Mouse (Mus musculus): Measurements from ENCODE around the gene Edem2. TPM values are rescaled to one million over a fixed set of nuclear protein-coding genes. Genes with fewer than 3 reads are reported as not detected.

Edem2 gene
- 63.7 and 66.7 TPM in 2 replicates for polyA plus RNA-seq (2012; rRNA removed)

DNA sequence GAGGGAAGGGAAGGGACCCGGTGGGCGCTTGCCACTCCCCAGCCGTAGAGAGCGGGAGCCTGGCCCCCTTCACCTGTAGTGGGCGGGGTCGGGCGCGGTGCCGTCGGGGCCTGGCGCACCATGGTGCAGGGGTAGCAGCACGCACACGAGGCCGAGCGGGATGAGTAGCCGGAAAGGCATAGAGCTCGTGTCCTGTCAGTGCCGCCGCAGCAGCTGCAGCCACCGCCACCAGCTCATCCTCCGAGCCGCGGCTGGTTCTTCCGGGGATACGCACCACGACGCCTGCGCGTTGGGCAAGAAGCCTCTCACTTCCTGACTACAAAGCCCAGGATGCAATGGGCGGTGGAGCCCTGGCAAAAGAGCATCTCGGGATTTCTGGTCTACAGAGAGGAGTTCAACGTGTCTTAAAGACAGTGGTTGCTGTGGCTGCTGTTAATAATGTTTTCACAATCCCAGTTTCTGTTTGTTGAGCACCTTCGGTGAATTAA lies at the start of gene Edem2:
Gene Edem2, minus strand, starts transcription at position 318 of the 488 bp plus-strand sequence.

DNA sequence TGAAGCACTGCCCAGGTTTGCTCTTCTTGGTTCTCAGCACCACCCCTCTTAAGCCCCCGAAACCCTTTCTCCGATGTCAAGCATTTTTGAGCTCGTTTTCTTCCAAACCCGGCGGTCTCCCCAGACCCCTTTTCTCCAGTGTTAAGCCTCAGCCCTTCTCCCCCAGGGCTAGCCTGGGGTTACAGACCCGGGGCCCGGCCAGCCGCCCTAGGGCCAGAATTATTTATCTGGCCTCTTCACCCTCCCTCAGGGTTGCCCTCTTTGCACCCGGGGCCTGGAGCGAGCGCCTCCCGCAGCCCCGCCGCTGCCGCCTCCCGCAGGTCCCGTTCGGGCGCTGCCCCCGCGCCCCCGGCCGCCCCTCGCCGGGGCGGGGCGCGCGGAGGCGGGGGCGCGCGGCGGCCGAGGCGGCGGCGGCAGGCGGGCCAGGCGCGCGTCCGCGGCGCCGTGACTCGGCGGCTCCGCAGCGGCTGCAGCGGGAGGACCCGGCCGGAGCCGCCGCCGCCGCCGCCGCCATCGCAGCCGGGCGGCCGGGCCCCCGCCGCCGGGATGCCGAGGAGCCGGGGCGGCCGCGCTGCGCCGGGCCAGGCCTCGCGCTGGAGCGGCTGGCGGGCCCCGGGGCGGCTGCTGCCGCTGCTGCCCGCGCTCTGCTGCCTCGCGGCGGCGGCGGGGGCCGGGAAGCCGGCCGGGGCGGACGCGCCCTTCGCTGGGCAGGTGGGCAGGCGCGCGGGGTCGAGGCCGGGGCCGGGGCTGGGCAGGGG lies 45.8 kb upstream of the Edem2 start, which contains the start of gene Mmp24:
Gene Mmp24, plus strand, starts transcription at position 416 of the 758 bp plus-strand sequence.

DNA sequence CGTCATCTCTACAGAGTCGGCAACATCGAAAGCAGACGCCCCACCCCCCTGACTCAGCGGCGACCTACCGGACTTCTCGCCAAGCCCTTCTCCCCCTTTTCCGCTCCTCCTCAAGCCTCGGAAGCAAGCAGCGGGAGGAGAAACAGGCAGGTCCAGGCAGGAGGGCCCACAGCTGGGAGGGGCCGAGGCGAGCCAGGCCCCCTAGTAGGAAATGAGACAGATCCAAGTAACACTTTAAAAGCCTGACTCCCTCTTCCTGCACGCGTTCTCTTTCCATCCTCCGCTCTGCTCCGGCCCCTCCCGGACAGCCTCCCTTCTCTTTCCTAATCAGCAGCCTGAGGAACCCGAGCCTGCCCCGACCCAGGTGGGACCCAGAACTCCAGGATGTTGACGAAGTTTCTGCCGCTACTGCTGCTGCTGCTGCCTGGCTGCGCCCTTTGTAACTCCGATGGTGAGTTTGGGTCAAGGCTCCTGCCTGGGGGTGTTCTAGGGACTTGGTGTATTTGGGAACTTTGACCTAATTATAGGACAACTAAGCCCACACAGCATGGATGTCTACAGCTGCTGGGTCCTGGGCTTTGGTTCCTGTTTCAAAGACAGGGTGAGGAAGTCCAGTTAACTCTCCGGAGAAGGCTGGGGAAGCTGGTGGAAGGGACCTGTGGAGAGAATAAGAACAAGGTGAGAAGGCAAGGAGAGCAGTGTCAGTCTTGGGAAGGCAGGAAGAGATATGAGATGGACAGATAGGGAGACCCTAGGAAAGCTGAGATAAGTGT lies 21.9 kb upstream of the Edem2 start, which contains the start of gene Procr:
Gene Procr, plus strand, starts transcription at position 104 of the 773 bp plus-strand sequence.

GRCm38 (mm10) chr2:155735766-155736165 lies 6.5 kb upstream of the Edem2 start, which contains the start of gene Gm17581:
Gm17581 (minus strand) TSS chr2:155735866.

DNA sequence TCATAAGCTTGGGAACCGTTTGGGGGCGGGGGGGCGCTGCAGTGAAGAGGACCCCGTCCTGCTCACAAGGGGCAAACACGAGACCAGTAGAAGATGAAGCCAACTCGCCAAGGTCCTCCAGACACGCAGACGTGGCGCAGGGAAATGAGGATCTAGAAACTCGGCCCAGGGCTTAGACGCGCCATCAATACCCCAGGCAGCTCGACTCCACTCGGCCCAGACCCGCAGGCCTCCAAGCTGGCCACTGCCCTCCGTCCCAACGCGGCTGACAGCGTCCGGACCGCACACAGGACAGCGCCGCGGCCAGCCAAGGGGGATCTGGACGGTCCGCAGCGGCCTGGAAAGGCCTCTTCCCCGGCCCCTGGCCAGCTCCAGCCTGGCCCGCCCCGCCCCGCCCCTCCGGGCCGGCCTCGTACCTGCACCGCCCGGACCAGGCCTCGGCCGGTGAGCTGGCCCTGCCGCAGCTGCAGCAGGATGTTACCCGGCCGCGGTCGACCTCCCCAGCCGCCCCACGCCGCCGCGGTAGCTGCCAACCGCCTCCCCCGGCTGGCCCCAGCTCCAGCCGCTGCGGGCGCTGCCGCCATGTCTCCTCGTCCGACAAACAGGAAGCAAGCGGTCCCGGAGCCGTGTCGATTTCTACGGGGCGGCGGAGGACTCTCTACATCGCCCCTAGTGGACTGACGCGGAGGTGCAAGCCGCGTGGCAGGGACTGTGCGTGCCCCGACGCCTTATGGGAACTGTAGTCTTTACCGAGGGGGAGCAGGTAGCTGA lies 37.4 kb downstream of the Edem2 start, which contains the start of gene Trpc4ap:
Gene Trpc4ap, minus strand, starts transcription at position 662 of the 771 bp plus-strand sequence.

Other genes starting within 250 kb of the Edem2 start
- gene Acss2, start 211.5 kb downstream of the Edem2 start, polyA plus RNA-seq (2012; rRNA removed): 27.5 and 28.7 TPM in 2 replicates
- 118 and 132 TPM in 2 replicates for gene Ggt7, start 211.2 kb downstream of the Edem2 start, polyA plus RNA-seq (2012; rRNA removed)
- 11.1 and 11.4 TPM in 2 replicates for gene Gss, start 136.7 kb downstream of the Edem2 start, polyA plus RNA-seq (2012; rRNA removed)
- 0.57 and 3.9 TPM in 2 replicates for gene Myh7b, start 118.3 kb downstream of the Edem2 start, polyA plus RNA-seq (2012; rRNA removed)
- gene Trpc4ap, start 37.1 kb downstream of the Edem2 start, polyA plus RNA-seq (2012; rRNA removed): 175 and 185 TPM in 2 replicates
- gene Gm17581, start 6.4 kb upstream of the Edem2 start, polyA plus RNA-seq (2012; rRNA removed): not detected in 2 replicates
- gene Procr, start 21.6 kb upstream of the Edem2 start, polyA plus RNA-seq (2012; rRNA removed): 4.5 and 5.4 TPM in 2 replicates
- gene Mmp24, start 45.9 kb upstream of the Edem2 start, polyA plus RNA-seq (2012; rRNA removed): 47.7 and 48.1 TPM in 2 replicates
- gene BC029722, start 90.0 kb upstream of the Edem2 start, polyA plus RNA-seq (2012; rRNA removed): 22.7 and 22.9 TPM in 2 replicates
- 83.7 and 90.0 TPM in 2 replicates for gene Eif6, start 97.5 kb upstream of the Edem2 start, polyA plus RNA-seq (2012; rRNA removed)
- gene Fam83c, start 105.4 kb upstream of the Edem2 start, polyA plus RNA-seq (2012; rRNA removed): 0.08 TPM in 1 of 2 replicates, not detected in the other
- gene Uqcc1, start 200.8 kb upstream of the Edem2 start, polyA plus RNA-seq (2012; rRNA removed): 48.4 and 50.8 TPM in 2 replicates
- gene Gm15557, start 211.3 kb upstream of the Edem2 start, polyA plus RNA-seq (2012; rRNA removed): not detected in 2 replicates
- gene Gdf5, start 215.9 kb upstream of the Edem2 start, polyA plus RNA-seq (2012; rRNA removed): 1.2 and 2.2 TPM in 2 replicates
- 23.8 and 26.5 TPM in 2 replicates for gene Cep250, start 227.0 kb upstream of the Edem2 start, polyA plus RNA-seq (2012; rRNA removed)

Measured in central nervous system, embryonic 14 days (tissue).